Comparison of ENCODE assay signal across 9 mouse cellular contexts in the genomic region with DNA sequence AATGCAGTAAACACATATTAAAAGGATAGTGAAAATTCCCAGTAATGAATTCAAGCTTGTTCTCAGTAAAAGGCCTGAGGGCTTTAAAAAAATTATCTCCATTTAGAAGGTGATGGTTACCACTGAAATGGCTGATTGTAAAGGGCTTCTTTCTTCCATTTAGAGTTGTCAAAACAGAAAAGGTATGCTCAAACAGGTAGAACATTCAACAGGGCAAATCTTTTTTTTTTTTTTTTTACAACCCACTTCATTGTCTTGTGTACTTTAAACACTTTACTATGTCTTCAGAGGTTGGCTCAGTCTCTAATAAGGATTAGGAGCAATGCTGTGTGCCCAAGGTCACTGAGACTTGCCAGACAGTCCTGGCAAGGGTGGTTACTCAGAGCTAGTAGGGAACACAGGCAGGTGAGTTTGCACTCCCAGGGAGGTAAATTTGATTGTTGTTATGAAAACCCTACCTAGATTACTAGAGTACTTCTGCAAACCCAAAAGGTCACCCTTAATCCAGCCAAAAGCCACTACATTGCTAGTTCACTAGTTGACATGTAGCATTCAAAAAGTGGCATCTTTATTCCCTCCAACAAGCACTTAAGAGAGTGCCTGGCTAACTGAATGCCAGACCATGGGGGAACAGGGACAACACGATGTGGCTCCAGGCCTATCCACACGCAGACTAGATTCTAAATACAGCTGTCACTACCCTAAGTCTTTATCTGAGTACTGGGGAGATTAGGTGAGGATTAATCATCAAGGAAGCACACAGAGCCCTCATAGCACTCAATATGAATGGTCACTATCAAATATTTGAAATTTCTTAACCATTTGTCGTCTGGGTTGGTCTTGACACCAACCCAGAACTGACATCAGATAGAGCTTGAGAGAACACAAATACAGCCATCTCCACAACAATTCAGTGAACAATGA. TPM values are rescaled to one million over a fixed set of nuclear protein-coding genes. Genes with fewer than 3 reads are reported as not detected.
A peak's percentile ranks its signal among the peaks of the same experiment; 100 is the strongest.
DNase-seq lines count a peak whose midpoint lies in the region; ATAC-seq lines count a peak whose summit lies in the region.
"Had no signal": no experiment of that assay in that cellular context is flagged by ENCODE, and none has a peak within 500 bp of the region (broad histone marks: within the 10 kb centered on the region; RNA-seq: fewer than 3 reads in every experiment).

No protein-coding gene starts in this region.

- peaks cover 24% of the 10 kb centered on the region for H3K27me3 ChIP-seq in heart, embryonic 15.5 days
- H3K27me3 ChIP-seq in hindbrain, embryonic 10.5 days (ENCODE audit: insufficient read depth, poor library complexity, severe bottlenecking) = peaks cover 29% of the 10 kb centered on the region
- H3K27me3 ChIP-seq in midbrain, embryonic 12.5 days = peaks cover 32% of the 10 kb centered on the region

- intact Hi-C loops in heart, postnatal 36 days (cut with DNase I) = loop anchor here (2.0 kb wide), 2 partner anchors 35 to 47 kb away; partner anchors contain the start of genes Atp6v0c and Ccnf

- WGBS in heart, embryonic 15.5 days = 40% methylated on average over 3 of the region's 3 CpGs
- 80% methylated on average over 3 of the region's 3 CpGs for WGBS in hindbrain, embryonic 10.5 days
- WGBS in midbrain, embryonic 12.5 days = 69% methylated on average over 3 of the region's 3 CpGs

- H3K4me3 ChIP-seq in heart, embryonic 15.5 days = peak overlapping the region; percentile 57; the same call in 1 of the 2 replicates
- H3K4me3 ChIP-seq in hindbrain, embryonic 10.5 days = peak overlapping the region; percentile 79; the same call in 1 of the 2 replicates
- peak overlapping the region; percentile 71 for H3K4me3 ChIP-seq in midbrain, embryonic 12.5 days

- DNase-seq in heart, postnatal 36 days = no peak
- DNase-seq in adrenal gland, postnatal 25 days = peak; percentile 21
- DNase-seq in hindbrain, embryonic 10.5 days (ENCODE audit: low spot score) = no peak
- DNase-seq in left cerebral cortex, adult 8-10 months (ENCODE audit: low spot score in 2 of 2) = no peak
- no peak for DNase-seq in layer of hippocampus, postnatal 25 days (ENCODE audit: extremely low spot score in 1 of 2, low spot score in 1 of 2)
- DNase-seq in frontal cortex, postnatal 36 days (ENCODE audit: low spot score in 2 of 2) = no peak
- DNase-seq: gastrocnemius, postnatal 10 days had no signal

- peak overlapping the region; percentile 80 for H3K4me2 ChIP-seq in heart, embryonic 15.5 days
- peak overlapping the region; percentile 86 for H3K4me2 ChIP-seq in midbrain, embryonic 12.5 days (replicated peaks)

- no peak for ATAC-seq in heart, embryonic 15.5 days (replicated peaks; ENCODE audit: insufficient number of reproducible peaks, insufficient read depth, low FRiP score, low read depth)
- ATAC-seq in midbrain, embryonic 12.5 days (ENCODE audit: low FRiP score, low read depth) = no peak

- no peaks in the 10 kb centered on the region for H3K36me3 ChIP-seq in heart, embryonic 15.5 days
- no peaks in the 10 kb centered on the region for H3K36me3 ChIP-seq in hindbrain, embryonic 10.5 days
- H3K36me3 ChIP-seq in midbrain, embryonic 12.5 days = no peaks in the 10 kb centered on the region

- H3K27ac ChIP-seq in heart, embryonic 15.5 days = 0 out of 2 replicates have a peak overlapping the region, but pooled peaks have one; percentile 16
- H3K27ac ChIP-seq in hindbrain, embryonic 10.5 days = 0 out of 2 replicates have a peak overlapping the region, but pooled peaks have one; percentile 6
- H3K27ac ChIP-seq in midbrain, embryonic 12.5 days (replicated peaks) = no peak overlapping the region

- peaks cover 70% of the 10 kb centered on the region for H3K4me1 ChIP-seq in heart, embryonic 15.5 days (replicated peaks)
- peaks cover 70% of the 10 kb centered on the region for H3K4me1 ChIP-seq in hindbrain, embryonic 10.5 days (replicated peaks)
- H3K4me1 ChIP-seq in midbrain, embryonic 12.5 days = peaks cover 62% of the 10 kb centered on the region

- H3K9me3 ChIP-seq in heart, embryonic 15.5 days (replicated peaks) = no peaks in the 10 kb centered on the region
- no peaks in the 10 kb centered on the region for H3K9me3 ChIP-seq in hindbrain, embryonic 10.5 days
- H3K9me3 ChIP-seq in midbrain, embryonic 12.5 days = no peaks in the 10 kb centered on the region

- H3K9ac ChIP-seq in heart, embryonic 15.5 days = no peak overlapping the region; the same call in 1 of the 2 replicates
- no peak overlapping the region for H3K9ac ChIP-seq in midbrain, embryonic 12.5 days (replicated peaks)

RNA-seq across cellular contexts. Expression of gene Tbc1d24, which starts 1.5 kb away (rescaled TPM):
- 3.6 and 3.8 TPM in 2 replicates for polyA plus RNA-seq in heart, embryonic 15.5 days (2015; fragmentation: Nextera tagmentation; extraction: Ambion mirVana)
- 1 to 10 TPM; 8.4 to 9.4 TPM for total RNA-seq in heart, postnatal 36 days (2021)
- 13.8 and 22.4 TPM in 2 replicates for total RNA-seq in adrenal gland, postnatal 25 days (2021)
- 6.0 and 6.4 TPM in 2 replicates for polyA plus RNA-seq in hindbrain, embryonic 10.5 days (2016; fragmentation: Nextera tagmentation; extraction: Ambion mirVana)
- polyA plus RNA-seq in midbrain, embryonic 12.5 days (2016; fragmentation: Nextera tagmentation; extraction: Ambion mirVana) = 14.2 and 14.8 TPM in 2 replicates
- 10 to 100 TPM; 59.5 to 65.9 (median 63.6) TPM for total RNA-seq in left cerebral cortex, adult 8-10 months (2022)
- total RNA-seq in layer of hippocampus, postnatal 25 days (2021) = 10 to 100 TPM; 60.1 to 64.2 TPM

RNA-seq across cellular contexts. Expression of gene Ntn3, which starts 5.5 kb away (rescaled TPM):
- polyA plus RNA-seq in heart, embryonic 15.5 days (2015; fragmentation: Nextera tagmentation; extraction: Ambion mirVana) = 1.9 and 2.9 TPM in 2 replicates
- total RNA-seq in heart, postnatal 36 days (2021) = under 1 TPM; 0.58 to 0.68 TPM
- total RNA-seq in adrenal gland, postnatal 25 days (2021) = 2.0 and 2.5 TPM in 2 replicates
- polyA plus RNA-seq in hindbrain, embryonic 10.5 days (2016; fragmentation: Nextera tagmentation; extraction: Ambion mirVana) = 4.8 and 7.3 TPM in 2 replicates
- 6.9 and 7.0 TPM in 2 replicates for polyA plus RNA-seq in midbrain, embryonic 12.5 days (2016; fragmentation: Nextera tagmentation; extraction: Ambion mirVana)
- 10 to 100 TPM in 2 of 4 experiments, 1 to 10 TPM in 2; 9.5 to 10.6 (median 9.9) TPM for total RNA-seq in left cerebral cortex, adult 8-10 months (2022)
- total RNA-seq in layer of hippocampus, postnatal 25 days (2021) = 10 to 100 TPM; 10.8 to 11.0 TPM

RNA-seq across cellular contexts. Expression of gene Tedc2, which starts 16.8 kb away (rescaled TPM):
- 4.3 and 7.3 TPM in 2 replicates for polyA plus RNA-seq in heart, embryonic 15.5 days (2015; fragmentation: Nextera tagmentation; extraction: Ambion mirVana)
- total RNA-seq in heart, postnatal 36 days (2021) = 1 to 10 TPM; 2.1 to 3.2 TPM
- 8.9 and 10.1 TPM in 2 replicates for total RNA-seq in adrenal gland, postnatal 25 days (2021)
- 19.3 and 22.4 TPM in 2 replicates for polyA plus RNA-seq in hindbrain, embryonic 10.5 days (2016; fragmentation: Nextera tagmentation; extraction: Ambion mirVana)
- polyA plus RNA-seq in midbrain, embryonic 12.5 days (2016; fragmentation: Nextera tagmentation; extraction: Ambion mirVana) = 13.9 and 14.7 TPM in 2 replicates
- total RNA-seq in left cerebral cortex, adult 8-10 months (2022) = 10 to 100 TPM in 2 of 4 experiments, 1 to 10 TPM in 2; 8.6 to 10.2 (median 10.1) TPM
- 10 to 100 TPM in 1 of 2 experiments, 1 to 10 TPM in 1; 8.4 to 10.0 TPM for total RNA-seq in layer of hippocampus, postnatal 25 days (2021)

RNA-seq across cellular contexts. Expression of gene Atp6v0c, which starts 34.4 kb away (rescaled TPM):
- polyA plus RNA-seq in heart, embryonic 15.5 days (2015; fragmentation: Nextera tagmentation; extraction: Ambion mirVana) = 447 and 510 TPM in 2 replicates
- 100 to 1,000 TPM; 227 to 247 TPM for total RNA-seq in heart, postnatal 36 days (2021)
- 412 and 427 TPM in 2 replicates for total RNA-seq in adrenal gland, postnatal 25 days (2021)
- polyA plus RNA-seq in hindbrain, embryonic 10.5 days (2016; fragmentation: Nextera tagmentation; extraction: Ambion mirVana) = 488 and 579 TPM in 2 replicates
- 512 and 518 TPM in 2 replicates for polyA plus RNA-seq in midbrain, embryonic 12.5 days (2016; fragmentation: Nextera tagmentation; extraction: Ambion mirVana)
- total RNA-seq in left cerebral cortex, adult 8-10 months (2022) = 1,000 to 10,000 TPM; 1,111 to 1,205 (median 1,168) TPM
- 1,000 to 10,000 TPM; 1,231 to 1,342 TPM for total RNA-seq in layer of hippocampus, postnatal 25 days (2021)

RNA-seq across cellular contexts. Expression of gene Amdhd2, which starts 40.3 kb away (rescaled TPM):
- polyA plus RNA-seq in heart, embryonic 15.5 days (2015; fragmentation: Nextera tagmentation; extraction: Ambion mirVana) = 20.6 and 28.8 TPM in 2 replicates
- total RNA-seq in heart, postnatal 36 days (2021) = 10 to 100 TPM; 10.8 to 15.0 TPM
- 38.1 and 45.6 TPM in 2 replicates for total RNA-seq in adrenal gland, postnatal 25 days (2021)
- polyA plus RNA-seq in hindbrain, embryonic 10.5 days (2016; fragmentation: Nextera tagmentation; extraction: Ambion mirVana) = 42.9 and 50.0 TPM in 2 replicates
- 31.5 and 32.9 TPM in 2 replicates for polyA plus RNA-seq in midbrain, embryonic 12.5 days (2016; fragmentation: Nextera tagmentation; extraction: Ambion mirVana)
- total RNA-seq in left cerebral cortex, adult 8-10 months (2022) = 10 to 100 TPM; 34.8 to 48.2 (median 40.3) TPM
- total RNA-seq in layer of hippocampus, postnatal 25 days (2021) = 10 to 100 TPM; 36.3 to 38.4 TPM
